Mouse (Mus musculus): ENCODE results near the gene Cyld.
"Not testable (repeated sequence)": the region's sequence is repeated elsewhere in the genome, so short reads cannot be mapped to it uniquely, and the experiment has no call there.

Gene Cyld

DNA sequence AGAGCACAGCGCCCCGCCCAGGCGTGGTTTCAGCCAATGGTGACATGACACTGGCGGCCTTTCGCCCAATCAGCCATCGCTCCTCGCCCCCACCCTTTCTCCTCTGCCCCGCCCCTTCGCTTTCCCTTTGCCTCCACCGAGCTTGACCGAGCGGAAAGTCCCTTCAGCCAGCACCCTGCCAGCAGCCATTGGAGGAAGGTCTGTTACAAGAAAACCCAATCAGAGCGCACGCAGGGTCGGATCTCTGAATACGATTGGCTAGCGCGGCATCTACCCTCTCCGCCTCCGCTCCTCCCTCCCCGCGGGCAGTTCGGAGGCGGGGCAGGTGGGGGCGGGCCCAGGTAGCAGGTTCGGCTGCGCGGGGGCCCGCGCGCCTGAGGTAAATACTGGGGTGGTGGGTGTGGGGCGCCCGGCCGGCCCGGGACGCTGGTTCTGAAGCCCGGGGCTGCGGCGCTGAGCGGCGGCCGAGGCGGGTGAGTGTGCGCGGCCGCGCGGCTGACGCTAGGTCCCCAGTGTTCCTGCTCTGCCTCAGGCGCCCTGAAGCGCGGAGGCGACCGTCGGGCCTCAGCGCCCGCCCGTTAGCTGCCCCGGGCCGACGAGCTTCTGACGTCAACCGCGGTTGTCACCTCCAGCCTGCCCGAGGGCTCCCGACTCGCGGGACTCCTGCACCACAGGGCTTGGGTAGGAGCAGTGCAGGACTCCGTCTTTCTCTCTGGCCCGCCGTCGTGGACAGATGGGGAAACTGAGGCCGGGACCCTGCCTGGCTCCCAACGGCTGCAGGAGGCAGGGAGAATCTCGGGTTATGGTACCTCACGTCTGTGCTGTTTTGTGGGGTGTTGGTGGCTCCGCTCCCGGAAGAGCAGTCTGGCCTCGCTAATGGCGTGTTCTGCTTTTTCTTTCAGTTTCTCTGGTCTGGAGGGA, at the start of gene Cyld:
TSS of gene Cyld (plus strand) at position 308 of the 921 bp plus-strand sequence.
- DNase-seq (ENCODE audit: low read depth, low spot score) = peak; percentile 98

DNA sequence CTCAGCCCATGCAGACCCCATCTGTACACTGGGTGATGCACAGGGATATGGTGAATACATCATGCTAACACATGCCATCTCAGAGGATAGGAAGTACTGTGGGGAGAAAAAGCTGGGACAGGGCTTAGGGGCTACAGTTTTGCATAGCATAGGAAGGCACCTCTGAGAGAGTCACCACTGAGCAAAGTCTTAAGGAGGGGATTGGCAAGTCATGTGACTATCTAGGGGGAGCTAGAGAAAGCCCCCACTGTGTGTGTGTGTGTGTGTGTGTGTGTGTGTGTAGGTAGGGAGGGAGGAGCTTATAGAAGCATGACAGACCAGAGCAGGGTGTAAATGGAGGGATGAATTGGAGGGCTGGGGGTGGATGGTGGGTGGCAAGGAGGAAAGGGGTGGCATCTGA, 48.5 kb upstream of the Cyld start:
- no peak for DNase-seq (ENCODE audit: low read depth, low spot score)

DNA sequence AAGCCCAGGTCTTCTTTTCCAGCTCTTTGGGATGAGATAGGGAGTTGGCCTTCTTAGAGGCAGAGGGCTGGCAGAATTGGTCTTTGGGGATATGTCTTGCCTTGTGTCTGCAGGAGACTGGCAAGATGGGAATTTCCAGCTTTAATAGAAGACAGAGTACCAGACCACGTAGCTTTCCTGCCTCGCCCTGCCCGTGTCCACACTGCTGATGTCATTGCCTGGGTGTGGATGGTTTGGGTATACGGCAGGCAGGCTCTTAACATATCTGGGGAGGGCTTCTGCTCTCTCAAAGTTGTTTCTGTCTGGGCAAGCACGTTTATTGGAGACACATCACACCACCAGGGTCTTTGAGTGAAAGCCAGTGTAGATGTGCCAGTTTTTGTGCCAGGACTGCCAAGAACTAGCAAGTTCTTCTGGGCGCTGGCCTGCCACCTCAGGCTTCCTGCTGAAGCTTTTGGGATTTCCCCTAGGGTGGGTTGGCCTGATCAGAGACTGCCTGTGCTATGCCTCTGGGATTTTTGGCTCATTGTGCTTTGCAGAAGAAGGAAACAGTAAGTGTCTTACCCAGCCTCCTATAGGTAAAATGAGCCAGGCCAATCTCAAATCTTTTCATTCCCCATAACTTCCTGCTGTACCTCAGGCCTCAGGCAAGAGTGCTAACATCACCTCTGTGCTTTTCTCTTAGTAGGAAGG, 46.7 kb upstream of the Cyld start:
- no peak for DNase-seq (ENCODE audit: low read depth, low spot score)

DNA sequence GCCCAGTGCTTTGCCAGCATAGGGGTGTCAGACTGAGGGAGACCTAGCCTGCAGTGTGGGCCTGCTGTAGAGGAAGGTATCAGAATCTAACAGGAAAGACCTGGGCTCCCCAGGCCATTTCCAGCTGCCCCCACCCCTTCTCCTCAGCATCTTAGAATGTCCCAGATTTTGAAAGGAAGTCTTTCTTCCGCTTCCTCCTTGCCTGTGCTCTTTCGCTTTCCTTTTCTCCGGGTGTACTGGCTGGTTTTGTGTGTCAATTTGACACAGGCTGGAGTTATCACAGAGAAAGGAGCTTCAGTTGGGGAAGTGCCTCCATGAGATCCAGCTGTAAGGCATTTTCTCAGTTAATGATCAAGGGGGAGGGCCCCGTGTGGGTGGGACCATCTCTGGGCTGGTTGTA, 45.7 kb upstream of the Cyld start:
- not testable (repeated sequence) for DNase-seq (ENCODE audit: low read depth, low spot score)

DNA sequence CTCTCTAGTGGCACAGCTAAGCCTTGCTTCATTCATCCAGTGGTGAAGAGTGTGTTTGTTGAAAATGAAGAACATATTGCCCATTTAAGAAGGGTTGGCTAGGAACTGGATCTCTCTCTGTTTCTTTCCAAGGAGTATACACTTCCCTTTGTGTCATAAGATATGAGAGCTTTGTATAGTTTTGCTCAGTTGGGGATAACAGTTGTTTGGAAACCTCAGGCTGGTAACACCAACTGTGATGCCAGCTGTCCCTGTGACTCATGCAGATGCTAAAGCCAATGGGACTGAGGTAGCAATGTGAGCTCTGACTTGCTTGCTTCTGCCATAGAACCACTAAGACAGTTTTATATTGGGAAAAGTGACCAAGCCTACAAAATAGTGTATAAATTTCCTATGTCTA, 41.5 kb upstream of the Cyld start:
- no peak for DNase-seq (ENCODE audit: low read depth, low spot score)

DNA sequence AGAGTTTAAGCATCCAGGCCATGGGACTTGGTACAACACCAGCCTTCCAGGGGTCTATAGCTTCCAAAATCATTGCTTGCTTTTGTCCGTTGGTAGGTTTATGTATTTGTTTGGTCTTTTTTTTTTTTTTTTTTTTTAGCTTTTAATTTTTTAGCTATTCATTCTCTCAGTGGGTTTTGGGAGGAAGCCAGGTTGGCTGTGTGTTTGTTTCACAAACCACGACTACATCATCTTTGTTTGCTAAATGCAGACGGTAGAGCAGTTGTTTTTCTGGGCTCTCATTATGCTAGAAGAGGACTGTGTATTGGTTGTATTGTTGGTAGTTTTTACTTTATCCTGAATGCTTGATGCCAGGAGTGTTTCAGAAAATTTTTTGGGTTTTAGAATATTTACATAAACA, 37.0 kb upstream of the Cyld start:
- no peak for DNase-seq (ENCODE audit: low read depth, low spot score)

DNA sequence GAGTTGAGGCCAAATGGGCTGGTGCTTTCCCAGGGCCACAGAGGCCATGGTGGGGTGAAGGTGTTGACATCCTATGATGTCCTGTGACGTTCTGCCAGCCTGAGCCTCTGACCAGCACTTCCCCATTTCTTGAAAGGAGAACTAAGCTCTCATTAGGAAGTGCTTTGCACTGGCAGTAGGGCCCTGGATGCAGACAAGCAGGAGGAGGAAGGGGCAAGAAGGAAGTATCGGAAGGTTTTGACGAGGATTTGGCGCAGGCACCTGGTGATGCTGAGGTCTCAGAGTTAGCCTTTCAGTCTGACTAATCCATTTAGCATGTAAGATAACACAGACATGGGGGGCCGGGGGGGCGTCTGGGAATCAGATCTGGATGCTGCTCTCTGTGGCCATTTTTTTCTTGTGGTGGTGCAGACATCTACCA, 34.4 kb upstream of the Cyld start:
- DNase-seq (ENCODE audit: low read depth, low spot score) = peak; percentile 48

DNA sequence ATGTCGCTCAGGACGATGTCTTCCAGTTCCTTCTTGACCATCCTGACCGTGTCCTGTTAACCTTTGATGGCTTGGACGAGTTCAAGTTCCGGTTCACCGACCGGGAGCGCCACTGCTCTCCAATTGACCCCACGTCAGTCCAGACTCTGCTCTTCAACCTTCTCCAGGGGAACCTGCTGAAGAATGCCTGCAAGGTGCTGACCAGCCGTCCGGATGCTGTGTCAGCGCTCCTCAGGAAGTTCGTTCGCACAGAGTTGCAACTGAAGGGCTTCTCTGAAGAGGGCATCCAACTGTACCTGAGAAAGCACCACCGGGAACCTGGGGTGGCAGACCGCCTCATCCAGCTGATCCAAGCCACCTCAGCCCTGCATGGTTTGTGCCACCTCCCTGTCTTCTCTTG, 32.7 kb upstream of the Cyld start:
- DNase-seq (ENCODE audit: low read depth, low spot score) = no peak

DNA sequence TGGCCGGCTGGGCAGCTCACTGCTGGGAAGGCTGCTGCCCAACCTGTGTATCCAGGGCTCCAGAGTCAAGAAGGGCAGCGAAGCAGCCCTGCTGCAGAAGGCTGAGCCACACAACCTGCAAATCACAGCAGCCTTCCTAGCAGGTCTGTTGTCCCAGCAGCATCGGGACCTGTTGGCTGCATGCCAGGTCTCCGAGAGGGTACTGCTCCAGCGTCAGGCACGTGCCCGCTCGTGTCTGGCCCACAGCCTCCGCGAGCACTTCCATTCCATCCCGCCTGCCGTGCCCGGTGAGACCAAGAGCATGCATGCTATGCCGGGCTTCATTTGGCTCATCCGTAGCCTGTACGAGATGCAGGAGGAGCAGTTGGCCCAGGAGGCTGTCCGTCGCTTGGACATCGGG, 31.9 kb upstream of the Cyld start:
- DNase-seq (ENCODE audit: low read depth, low spot score) = no peak

DNA sequence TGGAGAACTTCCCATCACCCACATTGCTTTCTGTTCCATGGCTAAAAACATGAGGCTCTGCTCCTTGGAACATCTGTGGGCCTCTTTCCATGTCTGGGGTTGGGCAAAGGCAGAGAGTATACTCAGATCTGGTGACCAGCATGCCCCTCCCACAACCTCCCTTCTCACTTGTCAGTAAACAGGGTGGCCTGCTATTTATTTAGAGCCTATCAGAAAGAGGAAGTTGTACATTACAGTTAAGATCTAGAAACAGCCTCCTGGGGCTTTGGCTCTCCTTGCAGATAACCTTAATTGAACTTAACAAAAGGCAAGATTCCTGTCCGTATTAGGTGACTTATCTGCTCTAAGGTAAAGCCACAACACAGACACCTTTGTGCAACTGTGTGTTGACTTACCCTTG, 30.4 kb upstream of the Cyld start:
- DNase-seq (ENCODE audit: low read depth, low spot score) = peak; percentile 51

DNA sequence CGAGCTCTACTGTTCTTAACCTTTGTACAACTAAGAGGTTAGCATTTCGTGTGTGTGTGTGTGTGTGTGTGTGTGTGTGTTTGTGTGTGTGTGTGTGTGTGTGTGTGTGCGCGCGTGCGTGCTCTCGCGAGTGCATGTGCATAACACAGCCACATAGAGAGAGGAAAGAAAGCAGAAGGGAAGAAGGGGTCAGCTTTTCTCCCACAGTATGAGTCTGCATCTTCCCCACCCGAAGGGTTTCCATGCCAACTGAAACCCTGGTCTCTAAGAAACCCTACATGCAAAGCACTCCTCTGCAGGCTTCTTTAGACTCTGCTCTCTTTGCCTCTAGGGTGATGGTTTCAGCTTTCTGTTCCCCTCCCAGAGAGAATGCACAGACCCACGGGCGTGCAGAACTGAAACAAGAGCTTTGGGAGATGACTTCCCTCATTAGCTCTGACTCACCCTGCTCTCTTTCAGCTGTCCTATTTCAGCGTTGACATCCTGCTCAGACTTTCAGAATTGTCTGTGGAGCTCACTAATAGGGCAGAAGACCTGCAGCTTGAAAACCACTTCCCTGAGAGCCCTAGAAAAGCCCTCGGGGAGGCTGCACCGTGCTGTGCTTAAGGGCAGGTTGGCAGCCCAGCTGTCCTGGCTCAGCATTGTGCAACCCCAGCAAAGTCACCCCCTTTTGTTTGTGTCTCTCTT, 28.3 kb upstream of the Cyld start:
- peak; percentile 58 for DNase-seq (ENCODE audit: low read depth, low spot score)

DNA sequence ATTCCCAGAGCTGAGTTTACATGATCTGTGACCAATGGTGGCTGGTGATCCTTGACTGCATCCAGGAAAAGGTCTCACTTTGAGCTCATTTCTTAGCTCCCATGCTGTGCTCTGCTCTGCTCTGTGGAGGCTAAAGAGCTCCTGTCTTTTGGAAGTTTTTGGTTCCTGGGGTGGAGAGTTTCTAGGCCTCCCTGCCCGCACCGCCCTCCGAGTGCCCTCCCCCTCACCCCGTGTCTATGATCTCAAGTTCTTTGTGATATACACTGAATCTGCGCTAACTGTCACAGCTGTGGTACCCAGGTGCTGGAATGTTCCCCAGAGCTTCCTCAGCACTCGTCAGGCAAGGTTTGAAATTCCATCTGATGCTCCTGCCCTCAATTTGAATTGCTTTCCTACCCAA, 26.0 kb upstream of the Cyld start:
- DNase-seq (ENCODE audit: low read depth, low spot score) = no peak

DNA sequence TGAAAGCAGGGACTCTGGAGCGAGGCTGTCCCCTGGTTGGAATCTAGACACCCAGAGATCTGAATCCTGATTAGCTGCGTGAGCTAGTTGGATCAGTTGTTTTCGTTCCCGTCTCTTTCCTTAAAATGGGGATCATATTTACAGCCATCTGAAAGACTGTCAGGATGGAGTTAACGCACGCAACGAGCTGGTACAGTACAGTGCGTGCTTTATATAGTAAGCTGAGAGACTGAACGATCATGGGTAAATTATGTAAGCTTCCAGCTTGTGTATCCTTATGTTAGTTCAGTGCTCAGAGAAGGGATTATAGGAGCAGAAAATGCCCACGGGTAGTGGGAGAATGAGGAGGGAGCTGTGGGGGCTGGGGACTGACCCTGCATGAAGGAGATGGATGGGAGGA, 25.3 kb upstream of the Cyld start:
- DNase-seq (ENCODE audit: low read depth, low spot score) = no peak

DNA sequence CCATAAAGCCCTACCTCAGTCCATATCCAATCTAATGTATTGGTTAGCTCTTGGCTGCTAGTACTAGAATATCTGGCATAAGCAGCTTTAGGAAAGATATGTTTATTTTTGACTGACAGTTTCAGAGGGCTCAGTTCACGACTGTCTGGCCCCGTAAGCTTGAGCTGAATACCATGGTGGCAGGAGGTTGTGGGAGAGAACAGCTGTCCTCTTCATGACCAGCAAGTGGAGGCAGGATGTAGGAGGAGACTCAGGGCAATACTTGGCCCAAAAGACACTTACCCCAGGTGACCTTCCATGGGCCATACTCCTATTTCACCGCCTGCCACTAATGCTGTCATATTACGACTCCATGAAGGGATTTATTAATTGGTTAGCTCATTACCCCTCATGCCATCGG, 23.0 kb upstream of the Cyld start:
- DNase-seq (ENCODE audit: low read depth, low spot score) = peak; percentile 30

DNA sequence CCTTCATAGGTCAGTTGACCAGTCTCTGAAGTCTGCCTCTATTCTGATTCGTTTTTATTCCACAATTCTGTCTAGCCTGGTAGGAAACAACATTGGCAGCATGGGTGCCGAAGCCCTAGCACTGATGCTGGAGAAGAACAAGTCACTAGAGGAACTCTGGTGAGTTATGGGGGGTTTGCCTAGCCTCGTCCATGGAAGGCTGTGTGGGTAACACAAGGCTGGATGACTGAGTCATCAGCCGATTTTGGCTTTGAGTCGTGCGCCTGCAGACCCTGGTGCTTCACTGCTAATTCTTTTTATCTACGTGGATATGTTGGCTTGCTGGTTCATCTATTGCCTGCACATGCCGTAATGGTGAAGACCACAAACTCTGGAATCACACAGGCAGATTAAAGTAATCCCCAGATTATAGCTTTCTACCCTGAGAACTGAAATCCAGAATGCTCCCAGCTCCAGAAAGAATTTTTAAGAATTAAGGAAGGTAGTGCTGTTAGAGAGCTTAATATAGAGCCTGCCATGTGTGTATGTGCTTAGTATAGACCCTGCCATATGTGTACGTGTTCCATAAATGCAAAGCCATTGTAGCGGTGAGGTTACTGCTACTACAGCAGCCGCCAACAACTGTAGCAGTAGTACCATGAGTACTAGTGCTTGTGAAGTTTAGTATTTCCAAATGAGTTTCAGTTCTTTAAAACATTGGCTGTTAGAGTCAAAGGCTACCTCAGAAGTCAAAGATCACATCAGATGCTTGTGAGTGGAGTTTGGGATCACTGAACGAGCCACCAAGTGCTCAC, 21.3 kb upstream of the Cyld start:
- no peak for DNase-seq (ENCODE audit: low read depth, low spot score)

DNA sequence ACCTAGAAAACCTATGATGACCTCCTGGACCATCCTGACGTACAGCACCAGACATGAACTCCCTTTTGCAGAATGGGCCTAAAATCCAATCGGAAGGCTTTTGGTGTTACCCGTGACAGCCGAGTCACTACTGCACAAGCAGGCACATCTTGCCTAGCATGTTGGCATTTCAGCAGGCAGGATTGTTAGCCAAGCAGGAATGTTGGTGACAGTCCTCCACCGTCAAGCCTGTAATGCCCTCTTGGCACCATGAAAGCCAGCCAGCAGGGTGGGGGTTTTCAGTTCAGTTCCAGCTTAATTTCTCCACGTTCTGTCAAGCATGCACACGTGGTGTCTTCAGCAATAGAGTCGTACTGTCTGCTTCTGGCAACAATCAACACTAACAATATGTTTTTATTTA, 19.8 kb upstream of the Cyld start:
- no peak for DNase-seq (ENCODE audit: low read depth, low spot score)

DNA sequence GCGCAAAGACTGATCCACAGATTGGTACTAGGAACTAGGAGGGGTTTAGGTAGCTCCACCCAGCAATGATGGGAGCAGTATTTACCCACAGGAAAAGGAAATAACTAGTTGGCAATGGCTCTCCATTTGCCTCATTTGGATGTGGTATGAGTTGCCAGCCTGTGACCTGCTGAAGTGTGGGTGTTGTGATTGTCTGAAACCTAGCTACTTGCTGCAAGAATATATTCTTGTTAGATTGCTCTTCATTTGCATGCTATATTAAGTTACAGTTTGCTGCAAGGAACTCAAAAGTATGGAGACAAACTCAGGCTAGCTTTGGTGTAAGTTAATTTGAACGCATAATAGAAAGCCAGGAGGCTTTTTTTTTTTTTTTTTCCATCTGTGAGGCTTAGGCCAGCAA, 16.3 kb upstream of the Cyld start:
- DNase-seq (ENCODE audit: low read depth, low spot score) = no peak

DNA sequence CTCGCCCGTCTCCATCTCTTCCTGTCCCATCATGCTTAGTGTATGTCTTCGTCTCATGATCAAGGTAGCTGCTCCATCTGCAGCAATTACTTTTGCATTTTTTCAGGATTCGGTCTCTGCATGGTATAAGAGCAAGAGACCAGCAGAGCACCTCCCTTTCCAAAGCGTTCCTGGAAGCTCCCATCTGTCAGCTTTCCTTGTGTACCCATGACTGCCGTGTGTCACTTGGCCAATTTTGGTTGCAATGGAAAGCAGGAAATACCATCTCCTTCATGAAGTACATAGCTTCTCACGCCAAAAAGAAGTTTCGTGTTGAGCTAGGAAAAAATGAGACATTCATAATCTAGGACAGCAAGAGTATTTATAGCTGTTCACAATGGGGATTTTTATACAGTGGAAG, 15.8 kb upstream of the Cyld start:
- DNase-seq (ENCODE audit: low read depth, low spot score) = no peak

DNA sequence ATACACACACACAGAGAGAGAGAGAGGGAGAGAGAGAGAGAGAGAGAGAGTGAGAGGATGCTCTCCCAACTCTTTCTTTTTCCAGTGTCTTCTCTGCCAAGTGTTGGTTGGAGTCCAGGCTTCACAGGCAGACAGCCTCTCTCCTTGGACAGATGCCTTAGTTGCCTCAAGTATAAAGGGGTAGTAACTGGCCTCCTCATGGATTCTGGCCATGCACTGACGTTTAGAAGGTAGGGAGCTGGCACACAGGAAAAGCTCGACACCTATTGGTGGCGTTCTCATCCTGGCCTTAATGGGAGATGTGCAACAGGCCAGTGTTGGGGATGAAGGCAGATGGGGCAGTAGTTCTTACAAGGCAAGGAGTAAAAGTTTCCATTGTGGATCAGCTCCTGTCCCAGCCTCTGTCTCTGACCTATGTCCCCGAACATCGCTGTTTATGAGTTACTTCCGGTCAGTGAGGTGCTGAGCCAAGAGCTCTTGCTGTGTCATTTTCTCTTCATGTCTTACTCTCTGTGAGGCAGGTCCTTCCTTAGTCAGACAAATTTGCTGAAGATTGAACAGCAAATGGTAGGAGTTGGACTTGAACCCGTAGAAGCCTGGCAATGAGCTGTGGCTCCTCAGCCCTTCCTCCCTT, 13.1 kb upstream of the Cyld start:
- no peak for DNase-seq (ENCODE audit: low read depth, low spot score)

DNA sequence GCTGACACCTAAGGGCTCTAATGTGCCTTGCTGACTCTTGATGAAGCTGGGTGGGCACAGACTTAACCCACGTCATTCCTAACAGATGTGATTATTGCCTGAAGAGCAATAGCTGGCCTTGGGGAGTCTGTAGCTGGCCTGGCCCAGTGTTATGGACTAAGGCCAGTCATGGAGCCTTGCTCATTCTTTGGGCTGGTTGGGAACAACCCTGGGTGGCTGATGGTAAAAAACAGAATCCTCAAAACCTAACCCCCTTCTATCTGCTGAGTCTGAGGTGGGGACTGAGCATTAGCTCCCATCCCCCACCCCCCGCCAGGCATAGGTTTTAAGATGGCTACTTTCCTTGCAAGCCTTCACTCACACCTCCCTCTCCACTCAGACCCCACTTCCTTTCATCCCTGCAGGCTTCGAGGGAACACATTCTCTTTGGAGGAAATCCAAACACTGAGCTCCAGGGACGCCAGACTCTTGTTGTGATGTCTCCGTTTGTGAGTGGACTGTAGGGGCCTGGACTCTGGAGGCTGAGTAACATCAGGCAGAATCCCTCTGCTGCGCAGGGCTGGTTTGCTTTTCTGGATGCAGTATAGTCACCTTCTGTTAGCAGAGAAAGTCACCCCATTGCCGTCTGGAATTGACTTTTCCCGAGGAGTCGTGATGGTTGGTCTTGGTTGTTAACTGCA, 10.5 kb upstream of the Cyld start:
- DNase-seq (ENCODE audit: low read depth, low spot score) = no peak

DNA sequence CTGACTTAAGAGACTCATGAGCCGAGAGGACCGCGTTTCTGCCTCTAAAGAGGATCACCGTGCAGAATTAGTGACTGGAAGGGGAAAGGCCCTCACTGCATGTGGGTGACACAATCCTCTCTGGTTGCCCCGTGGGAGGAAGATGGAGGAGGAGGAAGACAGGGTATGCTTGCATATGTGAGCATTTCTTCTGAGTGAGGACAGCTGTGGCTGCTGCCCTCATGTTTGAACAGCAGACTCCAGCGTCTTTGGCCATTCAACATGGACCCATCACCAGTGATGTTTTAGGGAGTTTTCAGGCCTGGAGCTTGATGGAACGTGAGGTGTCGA, 10.0 kb upstream of the Cyld start:
- DNase-seq (ENCODE audit: low read depth, low spot score) = no peak
